Mouse (Mus musculus): ENCODE measurements around the gene S100a5.

S100a5 gene

DNA sequence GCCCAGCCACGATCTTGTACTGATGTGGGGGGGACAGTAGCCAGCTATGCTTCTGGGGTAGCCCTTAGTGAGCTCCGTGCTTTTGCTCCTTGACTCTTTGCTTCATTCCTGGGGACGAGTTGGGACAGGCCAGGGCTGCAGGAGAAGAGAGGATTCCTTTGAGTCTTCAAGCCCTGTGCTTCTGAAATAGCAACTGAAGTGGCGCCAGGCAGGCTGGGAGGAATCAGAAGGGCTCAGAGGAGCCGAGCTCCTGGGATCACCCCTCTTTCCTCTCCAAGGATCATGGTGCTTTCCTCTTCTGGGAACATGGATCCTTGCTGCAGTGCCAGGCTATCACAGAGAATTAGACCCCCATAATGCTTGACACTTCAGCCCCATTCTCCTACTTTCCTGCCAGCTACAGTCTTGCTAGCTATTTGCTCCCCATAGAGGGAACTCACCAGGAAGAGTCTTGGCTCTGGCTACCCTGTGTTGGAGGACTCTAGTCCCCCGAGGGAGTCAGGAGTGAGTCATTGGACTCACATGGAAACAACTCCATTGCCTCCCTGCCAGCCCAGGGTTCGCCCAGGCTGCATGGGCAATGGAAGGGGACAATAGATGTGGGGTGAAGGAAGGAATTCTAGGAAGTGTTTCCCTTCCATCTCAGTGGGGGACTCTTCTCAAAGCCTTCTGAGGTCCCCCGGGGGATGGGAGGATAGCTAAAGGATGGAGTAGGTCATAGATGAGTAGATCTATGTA, 7.7 kb upstream of the S100a5 start:
- DNase-seq = no peak

DNA sequence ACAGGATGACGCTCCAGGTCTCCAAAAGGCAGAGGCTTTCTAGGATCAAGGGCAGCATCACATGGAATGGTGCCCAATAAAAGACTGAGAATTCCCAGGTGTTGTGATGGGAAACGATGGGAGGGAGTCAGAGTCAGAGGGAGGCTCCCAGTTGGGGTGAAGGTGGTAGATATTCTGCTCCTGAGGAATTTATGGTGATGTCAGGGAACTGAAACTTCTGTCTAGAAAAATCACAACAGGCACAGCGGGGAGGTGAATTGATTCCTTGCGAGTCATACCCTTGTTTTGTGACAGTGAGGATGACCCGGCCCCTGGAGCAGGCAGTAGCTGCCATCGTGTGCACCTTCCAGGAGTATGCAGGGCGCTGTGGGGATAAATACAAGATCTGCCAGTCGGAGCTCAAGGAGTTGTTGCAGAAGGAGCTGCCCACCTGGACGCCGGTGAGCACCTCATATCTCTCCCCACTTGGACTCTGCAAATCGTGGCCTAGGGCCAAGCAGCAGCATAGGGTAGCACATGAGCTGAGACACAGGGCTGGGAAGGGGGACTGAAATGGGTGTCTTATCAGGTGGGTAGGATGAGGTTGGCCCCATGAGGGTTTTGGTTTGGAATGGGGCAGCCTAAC, 6.7 kb upstream of the S100a5 start, which contains the start of gene Gm42674:
TSS of gene Gm42674 (plus strand) at position 419 of the 625 bp plus-strand sequence.
- no peak for DNase-seq

DNA sequence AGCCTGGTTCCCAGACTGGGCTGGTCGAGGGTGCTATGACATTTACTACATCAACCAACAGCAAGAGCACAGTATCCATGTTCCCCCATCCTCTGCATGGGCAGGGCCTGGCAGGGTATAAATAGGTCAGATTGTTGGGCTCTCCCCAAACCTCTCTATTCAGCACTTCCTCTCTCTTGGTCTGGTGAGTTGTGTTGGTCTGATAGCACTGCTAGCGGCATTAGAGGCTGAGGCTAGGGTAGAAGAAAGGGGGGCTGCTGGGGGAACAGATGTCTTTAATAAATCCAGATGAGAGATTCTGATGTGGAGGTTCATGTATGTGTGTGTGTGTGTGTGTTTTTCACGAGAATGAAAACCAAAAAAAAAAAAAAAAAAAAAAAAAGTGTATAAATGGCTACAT, 4.7 kb upstream of the S100a5 start, which contains the start of gene S100a4:
TSS of gene S100a4 (plus strand) at position 149 of the 400 bp plus-strand sequence.
- DNase-seq = no peak

DNA sequence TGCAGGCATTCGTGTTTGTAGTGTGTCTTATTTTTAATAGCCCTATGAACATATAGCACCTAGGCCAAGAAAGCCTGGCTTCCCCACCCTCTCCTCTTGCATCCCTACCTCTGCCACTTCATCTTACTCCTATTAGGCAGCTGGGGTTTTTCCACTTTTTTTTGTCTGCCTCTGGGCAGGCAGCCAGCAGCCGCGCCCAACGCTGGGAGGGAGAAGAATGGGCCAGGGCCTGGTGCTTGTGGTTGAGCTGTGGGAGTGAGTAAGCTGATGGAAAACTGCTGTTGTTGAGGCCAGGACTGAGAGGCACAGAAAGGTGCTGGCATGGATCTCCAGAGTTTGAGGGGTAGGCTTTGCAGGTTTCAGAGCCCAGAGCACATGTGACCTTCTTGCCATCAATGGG, 3.9 kb upstream of the S100a5 start:
- DNase-seq = peak; percentile 62

DNA sequence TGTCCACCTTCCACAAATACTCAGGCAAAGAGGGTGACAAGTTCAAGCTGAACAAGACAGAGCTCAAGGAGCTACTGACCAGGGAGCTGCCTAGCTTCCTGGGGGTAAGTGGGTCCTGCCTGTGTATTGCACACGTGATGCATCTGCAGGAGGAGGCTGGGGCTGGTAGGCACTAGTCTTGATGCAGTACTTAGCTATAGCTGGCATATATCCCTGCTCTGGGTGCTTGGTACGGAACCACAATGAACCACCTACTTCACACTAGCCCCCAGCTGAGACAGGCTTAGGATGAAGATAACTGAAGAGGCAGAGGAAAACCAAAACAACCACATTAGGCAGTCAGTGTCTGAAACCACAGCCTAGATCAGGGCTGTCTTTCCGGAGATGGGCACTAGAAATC, 3.3 kb upstream of the S100a5 start:
- DNase-seq = no peak

DNA sequence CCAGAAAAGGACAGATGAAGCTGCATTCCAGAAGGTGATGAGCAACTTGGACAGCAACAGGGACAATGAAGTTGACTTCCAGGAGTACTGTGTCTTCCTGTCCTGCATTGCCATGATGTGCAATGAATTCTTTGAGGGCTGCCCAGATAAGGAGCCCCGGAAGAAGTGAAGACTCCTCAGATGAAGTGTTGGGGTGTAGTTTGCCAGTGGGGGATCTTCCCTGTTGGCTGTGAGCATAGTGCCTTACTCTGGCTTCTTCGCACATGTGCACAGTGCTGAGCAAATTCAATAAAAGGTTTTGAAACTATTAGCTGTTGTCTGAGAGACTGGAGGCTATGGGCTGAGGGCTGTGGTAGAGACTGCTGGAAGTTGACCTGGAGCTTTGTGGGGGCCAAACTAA, 2.6 kb upstream of the S100a5 start:
- no peak for DNase-seq

DNA sequence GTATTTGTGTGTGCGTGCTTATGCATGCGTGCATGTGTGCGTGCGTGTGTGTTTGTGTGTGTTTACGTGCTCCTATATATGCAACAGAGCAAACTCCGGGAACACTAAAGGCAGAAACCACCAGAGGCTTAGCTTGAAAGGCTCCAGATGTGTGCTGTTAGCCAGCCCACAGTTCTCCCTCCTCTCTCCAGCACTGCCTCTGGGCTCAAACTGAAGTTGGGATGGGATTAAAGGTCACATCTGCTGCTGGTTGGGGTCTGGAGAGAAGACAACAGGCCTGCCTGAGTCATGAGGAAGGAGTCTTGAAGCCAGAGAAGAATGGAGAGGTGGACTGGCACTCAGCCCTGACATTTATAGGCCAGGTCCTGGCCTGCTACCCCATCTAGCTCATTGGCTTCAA, 2.1 kb upstream of the S100a5 start:
- DNase-seq = no peak

DNA sequence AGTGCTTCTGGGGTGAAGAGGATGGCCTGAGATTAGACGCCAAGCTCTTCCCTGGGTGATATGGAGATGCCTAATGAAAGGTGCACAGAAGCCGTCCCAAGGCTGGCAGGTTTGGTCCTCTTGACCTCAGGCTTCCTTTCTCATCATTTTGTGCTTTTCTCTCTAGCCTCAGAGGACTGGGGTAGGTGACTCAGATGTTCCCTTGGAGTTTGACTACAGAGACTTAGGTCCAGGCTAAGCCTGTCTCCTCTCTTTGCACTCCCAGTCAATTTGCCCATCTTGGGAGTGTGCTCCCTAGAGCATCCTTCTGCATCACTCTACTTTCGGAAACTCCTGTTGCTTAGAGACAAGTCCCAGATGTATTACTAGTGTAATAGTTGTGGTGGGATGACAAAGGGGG, 962 bp upstream of the S100a5 start:
- no peak for DNase-seq

DNA sequence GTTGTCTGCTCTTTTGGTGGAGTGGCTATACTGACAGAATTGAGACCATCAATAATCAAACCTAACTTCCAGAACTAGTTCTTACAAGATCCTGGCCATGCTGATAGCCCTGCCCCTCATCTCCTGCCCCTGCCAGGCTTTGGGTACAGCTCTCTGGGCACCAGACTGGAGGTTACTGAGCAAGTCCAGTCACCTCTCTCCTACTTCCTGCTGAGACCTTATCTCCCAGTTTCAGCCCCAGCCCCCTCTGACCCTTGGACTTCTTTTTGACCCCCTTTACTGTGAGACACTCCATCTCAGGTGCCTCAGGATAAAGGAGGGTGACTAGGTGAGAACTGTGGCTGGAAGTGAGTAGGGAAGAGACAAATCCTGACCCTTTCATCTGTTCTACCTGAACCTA, 779 bp downstream of the S100a5 start:
- no peak for DNase-seq

DNA sequence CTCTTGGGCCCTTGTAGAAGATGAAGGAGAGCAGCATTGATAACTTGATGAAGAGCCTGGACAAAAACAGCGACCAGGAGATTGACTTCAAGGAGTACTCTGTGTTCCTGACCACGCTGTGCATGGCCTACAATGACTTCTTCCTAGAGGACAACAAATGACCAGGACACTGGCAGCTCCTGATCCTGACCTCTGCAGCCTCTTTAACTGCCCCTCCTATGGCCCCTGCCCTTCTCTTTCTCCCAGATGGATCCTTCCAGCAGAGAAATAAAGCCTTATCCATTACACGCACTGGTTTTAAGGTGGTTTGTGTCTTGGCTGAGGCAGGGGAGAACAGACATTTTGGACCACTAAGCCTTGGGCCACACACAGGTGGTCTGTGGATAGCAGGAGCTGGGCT, 3.2 kb downstream of the S100a5 start:
- no peak for DNase-seq

DNA sequence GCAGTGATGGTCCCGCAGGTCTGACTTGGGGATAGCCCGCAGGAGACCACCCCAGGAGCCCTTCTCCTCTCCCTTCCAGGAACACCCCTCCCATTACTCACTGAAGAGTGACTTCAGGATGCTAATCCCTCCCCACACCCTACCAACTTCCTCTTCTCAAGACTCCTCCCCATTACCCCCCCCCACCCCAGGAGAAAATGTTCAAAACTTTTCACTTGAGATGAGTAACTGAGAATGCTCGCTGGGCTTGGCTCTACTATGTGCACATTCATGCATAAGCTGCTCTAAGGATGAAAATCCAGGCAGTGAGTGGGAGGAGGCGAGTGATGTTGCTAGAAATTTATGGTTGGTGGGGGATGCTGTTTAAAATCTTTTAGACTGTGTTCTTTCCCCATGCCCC, 3.7 kb downstream of the S100a5 start:
- DNase-seq = no peak

DNA sequence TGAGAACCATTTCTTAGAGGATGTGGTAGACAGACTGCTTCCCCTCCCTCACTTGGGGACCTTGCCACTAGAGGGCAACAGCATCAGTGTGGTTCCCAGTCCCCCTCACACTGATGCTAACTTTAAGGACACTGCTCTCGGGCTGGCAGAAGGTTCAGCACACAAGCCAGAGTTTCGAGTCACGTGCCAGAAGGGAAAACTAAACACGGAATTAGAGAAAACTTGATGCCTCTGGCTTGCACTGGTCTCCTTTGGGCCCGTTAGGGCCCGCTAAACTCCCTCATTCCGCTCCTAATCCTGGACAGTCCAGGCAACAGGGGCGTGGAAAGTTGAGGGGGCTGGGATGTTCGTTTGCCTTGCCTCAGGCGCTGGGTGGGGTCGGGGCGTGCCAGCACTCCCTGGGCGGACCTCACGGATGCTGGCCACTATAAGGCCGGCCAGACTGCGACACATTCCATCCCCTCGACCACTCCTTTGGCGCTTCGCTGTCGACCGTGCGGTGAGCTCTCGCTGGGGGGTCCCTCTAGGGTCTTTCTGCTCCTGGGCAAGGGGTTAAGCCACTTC, 4.5 kb downstream of the S100a5 start, which contains the start of gene S100a6:
TSS of gene S100a6 (plus strand) at position 155 of the 564 bp plus-strand sequence.
- DNase-seq = peak; percentile 53

DNA sequence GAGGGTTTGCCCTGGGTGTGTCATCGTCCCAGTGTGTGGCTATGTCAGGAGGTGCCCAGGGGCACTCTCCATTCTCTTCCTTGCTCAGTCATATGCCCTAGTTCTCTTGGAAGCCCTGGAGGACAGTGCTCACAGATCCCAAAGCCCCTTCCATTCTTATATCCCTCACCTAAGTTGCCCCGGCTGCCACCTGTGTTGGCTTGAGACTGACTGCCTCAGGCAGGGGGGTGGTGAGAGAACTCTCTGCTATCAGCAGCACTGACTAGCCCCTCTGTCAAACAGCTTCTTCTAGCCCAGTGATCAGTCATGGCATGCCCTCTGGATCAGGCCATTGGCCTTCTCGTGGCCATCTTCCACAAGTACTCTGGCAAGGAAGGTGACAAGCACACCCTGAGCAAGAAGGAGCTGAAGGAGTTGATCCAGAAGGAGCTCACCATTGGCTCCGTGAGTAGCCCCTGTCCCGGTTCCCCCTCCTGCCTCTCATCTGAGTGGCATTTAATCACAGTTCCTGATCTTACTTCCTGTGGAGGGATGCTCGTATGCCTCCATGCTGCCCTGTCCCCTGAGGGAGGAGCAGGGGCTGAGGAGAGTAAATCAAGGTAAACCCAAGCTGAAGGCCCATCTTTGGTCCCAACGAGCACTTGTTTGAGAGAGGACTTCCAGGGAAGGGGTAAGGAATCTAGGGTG, 5.3 kb downstream of the S100a5 start:
- no peak for DNase-seq

DNA sequence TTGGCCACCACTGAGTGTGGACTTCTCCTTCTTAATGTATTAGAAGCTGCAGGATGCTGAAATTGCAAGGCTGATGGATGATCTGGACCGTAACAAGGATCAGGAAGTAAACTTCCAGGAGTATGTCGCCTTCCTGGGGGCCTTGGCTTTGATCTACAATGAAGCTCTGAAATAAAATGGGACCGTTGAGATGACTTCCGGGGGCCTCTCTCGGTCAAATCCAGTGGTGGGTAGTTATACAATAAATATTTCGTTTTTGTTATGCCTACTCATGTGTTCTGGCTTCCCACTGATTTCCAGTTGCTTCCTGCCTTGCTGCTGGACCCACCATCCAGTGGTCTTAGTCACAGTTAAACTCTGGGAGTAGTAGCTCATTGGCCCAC, 5.8 kb downstream of the S100a5 start:
- DNase-seq = no peak

DNA sequence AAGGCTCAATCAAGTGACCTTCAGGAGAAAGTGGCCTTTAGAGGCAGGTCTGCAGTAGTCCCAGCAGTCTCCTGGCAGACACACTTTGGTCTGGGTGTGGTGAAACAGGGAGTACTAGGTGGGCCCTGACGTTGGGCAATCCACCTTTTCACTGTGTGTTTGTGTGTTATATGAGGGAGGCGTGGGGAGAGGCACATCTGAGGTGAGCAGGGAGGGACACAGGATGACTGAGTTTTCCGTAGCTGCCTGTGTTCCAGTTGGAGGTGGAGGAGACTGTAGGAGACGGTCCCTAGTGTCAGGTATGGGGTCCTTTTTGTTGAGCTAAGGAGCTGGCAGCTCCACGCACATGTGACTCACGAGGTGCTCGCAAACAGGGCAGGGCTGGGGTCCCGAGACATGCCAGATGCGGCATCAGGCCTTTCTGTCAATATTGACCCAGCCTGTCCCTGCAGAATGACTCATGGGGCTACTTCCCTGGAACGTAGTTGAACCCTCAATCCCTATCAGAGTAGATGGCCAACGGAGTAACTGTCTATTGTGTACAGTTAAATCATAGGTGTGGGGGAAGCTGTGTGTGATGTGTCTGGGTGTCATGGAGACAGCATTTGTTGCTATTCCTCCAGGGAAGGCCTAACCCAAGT, 6.4 kb downstream of the S100a5 start:
- DNase-seq = no peak

DNA sequence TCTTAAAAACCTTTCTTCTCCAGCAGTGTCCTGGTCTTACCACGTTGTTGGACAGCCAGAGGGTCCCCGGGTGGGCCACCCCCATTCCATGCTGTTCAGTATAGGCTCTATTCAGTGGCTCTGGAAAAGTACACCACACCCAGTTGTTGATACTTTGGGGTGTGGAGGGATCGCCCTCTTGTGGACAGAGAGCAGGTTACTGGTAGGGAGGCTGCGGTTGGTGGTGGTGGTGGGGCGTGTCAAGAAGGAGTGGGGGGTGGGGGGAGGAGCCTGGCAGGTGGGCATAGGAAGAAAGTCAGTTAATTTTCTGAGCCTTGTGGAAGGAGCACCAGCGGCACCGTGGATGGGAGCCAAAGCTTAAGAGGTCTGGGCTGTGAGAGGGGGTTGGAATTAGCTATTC, 7.1 kb downstream of the S100a5 start:
- DNase-seq = peak; percentile 72

DNA sequence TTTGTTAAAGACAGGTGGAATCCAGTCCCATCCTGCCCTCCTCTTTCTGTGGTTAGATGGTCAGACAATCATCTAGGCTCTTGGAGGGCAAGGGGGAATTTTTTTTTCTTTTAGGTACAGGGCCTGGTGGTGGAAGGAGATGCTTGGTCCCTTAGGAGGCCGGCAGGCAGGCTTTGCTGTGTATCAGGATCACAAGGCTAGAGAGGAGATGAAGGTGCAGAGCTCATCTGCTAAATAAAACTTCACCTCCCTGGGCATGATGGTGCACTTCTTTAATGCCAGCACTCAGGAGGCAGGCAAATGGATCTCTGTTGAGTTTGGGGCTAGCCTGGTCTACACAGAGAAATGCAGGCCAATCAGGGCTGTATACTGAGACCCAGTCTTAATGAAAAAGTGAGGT, 7.6 kb downstream of the S100a5 start:
- DNase-seq = no peak

DNA sequence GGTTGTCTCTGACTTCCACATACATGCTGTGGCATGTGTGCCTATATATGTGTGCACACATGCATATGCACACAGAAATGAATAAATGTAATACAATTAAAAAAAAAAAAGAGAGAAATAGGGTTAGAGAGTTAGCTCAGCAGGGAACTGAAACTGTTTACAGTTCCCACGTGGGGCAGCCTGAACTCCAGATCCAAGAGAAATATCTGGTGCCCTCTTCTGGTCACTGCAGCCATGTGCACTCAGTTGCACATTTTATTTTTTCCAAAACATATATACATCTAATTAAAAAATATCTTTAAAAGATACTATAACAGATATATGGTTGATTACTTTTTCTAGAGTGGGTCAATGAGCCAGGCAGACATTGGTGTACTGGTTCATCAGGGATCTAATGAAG, 9.3 kb downstream of the S100a5 start:
- no peak for DNase-seq

DNA sequence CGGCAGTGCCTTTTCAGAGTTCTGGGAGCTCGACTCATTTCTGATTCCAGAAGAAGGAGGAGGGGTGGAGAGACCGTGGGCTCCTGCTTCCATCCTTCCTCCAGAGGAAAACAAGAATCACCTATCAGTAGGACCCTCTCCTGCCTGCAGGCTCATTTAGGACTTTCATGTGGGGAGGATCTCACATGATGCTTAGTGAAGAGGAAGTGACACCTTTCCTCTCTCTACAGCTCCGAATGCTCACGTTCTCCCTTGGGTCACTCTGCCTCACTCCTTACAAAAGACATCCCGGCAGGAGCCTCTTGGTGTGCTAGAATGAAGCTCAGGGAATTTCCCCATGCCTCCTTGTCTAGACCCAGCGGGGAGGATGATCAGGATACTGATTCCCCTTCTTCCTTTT, 13.2 kb downstream of the S100a5 start:
- no peak for DNase-seq

DNA sequence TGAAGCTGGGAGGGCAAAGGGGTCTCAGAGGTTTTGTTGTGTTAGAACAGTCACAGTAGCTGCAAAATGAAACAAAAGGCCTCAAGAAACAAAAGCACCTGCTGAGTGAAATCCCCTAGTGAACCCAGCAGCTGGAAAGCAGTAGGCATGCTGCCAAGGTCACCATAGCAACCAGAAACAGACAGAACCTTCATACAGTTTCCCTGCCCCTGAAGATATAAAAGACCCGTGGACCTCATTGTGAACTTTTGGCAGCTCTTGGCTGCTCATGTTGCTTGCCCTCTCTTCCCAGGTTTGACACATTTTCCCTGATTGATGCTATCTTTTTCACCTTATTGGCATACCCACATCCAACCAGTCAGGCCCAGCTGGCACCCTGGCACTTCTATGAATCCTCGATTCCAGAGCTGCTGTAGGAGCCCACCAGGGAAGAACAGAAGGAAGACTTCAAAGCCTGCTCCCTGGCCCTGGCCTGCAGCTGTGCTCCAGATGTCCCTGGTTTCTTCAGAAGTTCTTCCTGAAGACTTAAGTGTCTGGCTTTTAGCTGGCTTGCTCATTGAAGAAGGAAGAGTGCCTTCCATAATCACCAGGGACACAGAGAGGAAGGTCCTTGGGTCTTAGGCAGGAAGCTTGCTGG, 15.2 kb downstream of the S100a5 start:
- peak; percentile 35 for DNase-seq

DNA sequence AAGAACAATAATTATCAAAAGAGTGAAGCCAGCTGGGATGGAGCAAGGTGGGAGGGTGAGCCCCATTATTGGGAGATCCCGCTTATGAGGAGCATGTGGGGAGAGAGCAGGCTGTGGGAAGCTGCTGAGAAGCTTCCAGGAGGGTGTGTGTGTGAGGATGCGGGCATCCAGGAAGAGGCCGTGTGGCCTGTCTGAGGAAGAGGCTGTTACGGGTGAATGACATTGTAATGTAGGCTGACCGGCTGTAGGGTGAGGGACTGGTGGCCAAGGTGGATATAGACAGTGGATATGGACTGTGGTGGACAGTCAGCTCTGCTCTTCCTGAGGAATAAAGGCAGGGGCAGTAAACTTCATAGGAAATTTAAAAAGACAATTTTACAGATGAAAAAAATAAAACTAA, 17.2 kb downstream of the S100a5 start:
- no peak for DNase-seq

DNA sequence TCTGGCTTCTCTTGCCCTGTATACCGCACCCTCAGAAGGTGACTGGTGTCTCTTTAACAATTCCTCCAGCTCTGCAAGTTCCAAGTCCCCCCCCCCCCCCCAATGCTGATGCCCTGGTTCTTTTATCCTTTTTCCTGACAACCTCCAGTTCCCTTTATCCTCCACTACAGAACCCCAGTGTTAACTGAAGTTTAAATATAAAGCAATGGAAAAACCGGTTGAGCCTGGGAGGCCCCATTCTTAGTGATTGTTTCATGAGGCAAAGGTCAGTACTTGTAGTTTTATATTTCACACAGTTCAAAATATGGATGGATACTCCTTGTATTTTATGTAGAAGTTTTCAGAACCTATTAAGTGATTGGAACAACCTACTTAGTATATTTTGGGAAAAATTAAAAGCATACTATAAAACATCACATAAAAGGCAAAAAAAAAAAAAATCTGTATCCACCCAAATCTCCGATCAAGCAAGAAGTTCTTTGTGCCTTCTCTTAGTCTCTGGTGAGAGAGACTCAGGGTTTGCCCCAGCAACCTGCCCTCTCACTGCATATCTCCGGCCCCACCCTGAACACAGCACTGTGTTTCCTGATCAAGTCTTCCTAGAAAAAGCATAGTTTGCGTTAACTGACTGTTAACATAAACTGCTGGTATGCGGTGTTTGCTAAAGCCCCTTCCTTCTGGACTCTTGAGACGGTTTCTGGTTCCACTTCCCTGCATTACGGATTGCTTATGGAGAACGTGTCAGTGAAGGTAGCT, 18.1 kb downstream of the S100a5 start:
- DNase-seq = no peak

All from kidney, adult 18-20 months (tissue).